Mouse (Mus musculus) embryonic facial prominence, embryonic 10.5 days (tissue): ENCODE results near the gene D630036H23Rik. TPM values are rescaled to one million over a fixed set of nuclear protein-coding genes. Genes with fewer than 3 reads are reported as not detected.

Source experiments
- DNase-seq: peaks from one replicate; pipeline ENCODE4 v3.0.0-alpha.2; 2017; ENCODE audit warnings: low spot score
- H3K27ac ChIP-seq: fragments of 300-500 bp; sonication (generic); replicated peaks from 2 replicates; pipeline ENCODE4 v1.5.1; 2016; ENCODE audit warnings: mild to moderate bottlenecking
- H3K27me3 ChIP-seq: fragments of 300-500 bp; sonication (generic); replicated peaks from 2 replicates; pipeline ENCODE4 v1.6.1; 2016; ENCODE audit warnings: low read depth, mild to moderate bottlenecking; ENCODE audit not compliant: poor library complexity, severe bottlenecking
- H3K36me3 ChIP-seq: fragments of 300-500 bp; sonication (generic); replicated peaks from 2 replicates; pipeline ENCODE4 v1.6.1; 2016; ENCODE audit warnings: mild to moderate bottlenecking, moderate library complexity
- H3K4me1 ChIP-seq: fragments of 300-500 bp; sonication (generic); 2 replicates; pipeline ENCODE4 v1.6.1; 2016
- H3K4me3 ChIP-seq: fragments of 300-500 bp; sonication (generic); 2 replicates; pipeline ENCODE4 v1.5.1; 2016; ENCODE audit warnings: mild to moderate bottlenecking, moderate library complexity
- H3K9me3 ChIP-seq: fragments of 300-500 bp; sonication (generic); 2 replicates; pipeline ENCODE4 v1.6.1; 2016; ENCODE audit warnings: mild to moderate bottlenecking
- WGBS: fragments of 180-500 bp; shearing (Covaris S2); methylation state at CpG from one replicate; pipeline ENCODE4 v1.1.7; 2016; 5-methylcytosine and 5-hydroxymethylcytosine counted together
- polyA plus RNA-seq: library from polyadenylated mRNA; unstranded; fragments of >200 nt; fragmentation: Nextera tagmentation; extraction: Ambion mirVana; gene quantifications from 2 replicates; pipeline ENCODE4 v1.2.1, GENCODE M21; 2016

D630036H23Rik gene
- polyA plus RNA-seq, 1 experiment from 2014 or later, result 0.64 TPM

GRCm38 (mm10) chr12:36360693-36361092 is 21.3 kb downstream of the D630036H23Rik start:
- Histone ChIP-seq H3K9me3 (no peaks in the 10 kb centered on the region), H3K27me3 (no peaks in the 10 kb centered on the region), H3K4me3 (no peak overlapping the region), H3K4me1 (no peaks in the 10 kb centered on the region), H3K27ac (no peak overlapping the region), H3K36me3 (no peaks in the 10 kb centered on the region)
- 91% methylated on average over 5 of the region's 5 CpGs for WGBS
- DNase-seq, result no peak

DNA sequence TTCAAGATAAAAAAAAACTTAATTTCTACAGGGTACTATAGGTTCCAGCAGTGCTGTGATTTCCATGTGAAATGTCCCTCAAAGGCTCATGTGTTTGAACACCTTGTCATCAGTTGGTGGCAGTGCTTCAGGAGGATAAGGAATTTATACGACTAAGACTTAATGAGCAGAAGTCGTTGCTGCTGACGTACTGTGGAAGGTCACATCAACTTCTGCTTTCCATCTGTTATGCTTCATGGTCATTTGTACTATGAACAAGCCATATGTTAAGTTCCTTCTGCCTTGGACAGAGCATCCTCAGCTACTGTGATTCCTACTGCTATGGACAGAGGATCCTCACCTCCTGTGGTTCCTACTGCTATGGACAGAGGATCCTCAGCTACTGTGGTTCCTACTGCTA is 21.9 kb downstream of the D630036H23Rik start:
- H3K36me3 ChIP-seq, result no peaks in the 10 kb centered on the region
- H3K9me3 ChIP-seq, result no peaks in the 10 kb centered on the region
- no peak overlapping the region for H3K27ac ChIP-seq
- DNase-seq, result no peak
- no peaks in the 10 kb centered on the region for H3K4me1 ChIP-seq
- H3K27me3 ChIP-seq, result no peaks in the 10 kb centered on the region
- 92% methylated on average over 3 of the region's 3 CpGs for WGBS
- no peak overlapping the region for H3K4me3 ChIP-seq

DNA sequence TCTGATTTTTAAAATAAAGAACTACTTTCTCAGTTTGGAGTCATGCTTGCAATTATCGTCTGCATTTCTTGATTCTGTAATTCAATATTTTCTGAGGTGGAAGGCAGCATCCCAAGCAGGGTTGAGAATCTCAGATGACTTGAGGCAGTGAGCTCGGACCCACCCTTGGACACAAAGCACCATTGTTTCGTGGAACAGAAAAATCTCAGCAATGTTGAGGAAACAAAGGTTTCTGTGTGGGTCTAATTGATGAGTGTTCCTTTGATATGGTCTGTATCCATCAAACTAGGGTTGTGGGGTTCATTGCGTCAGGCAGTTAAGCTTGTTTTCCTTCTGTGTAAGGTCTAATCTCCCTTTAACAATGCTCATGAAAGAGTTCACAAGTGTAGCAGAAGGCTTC is 37.9 kb downstream of the D630036H23Rik start:
- Histone ChIP-seq H3K27me3 (no peaks in the 10 kb centered on the region), H3K36me3 (no peaks in the 10 kb centered on the region), H3K27ac (no peak overlapping the region), H3K4me1 (no peaks in the 10 kb centered on the region), H3K9me3 (no peaks in the 10 kb centered on the region), H3K4me3 (no peak overlapping the region)
- DNase-seq, result no peak
- WGBS, result 43% methylated on average over 4 of the region's 4 CpGs

DNA sequence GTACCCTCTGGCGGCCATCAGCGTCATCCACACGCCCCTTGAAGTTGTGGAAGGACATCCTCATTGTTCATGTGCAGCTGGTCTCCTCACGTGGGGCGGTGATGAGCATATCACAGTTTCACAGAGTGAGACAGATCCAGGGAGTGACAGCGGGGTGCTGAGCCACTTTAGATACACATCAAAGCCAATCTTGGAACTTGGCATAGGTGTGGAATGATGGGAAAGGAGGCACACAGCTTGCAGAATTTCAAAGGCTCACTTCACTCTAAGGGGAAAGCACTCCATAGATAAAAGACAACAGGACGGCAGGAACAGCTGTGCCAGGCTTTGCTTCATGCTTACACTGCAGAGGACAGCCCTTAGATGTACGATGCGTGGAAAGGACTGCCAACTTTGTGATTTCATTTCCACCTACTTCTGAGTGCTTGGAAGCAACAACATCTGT is 48.1 kb downstream of the D630036H23Rik start:
- Histone ChIP-seq H3K27me3 (no peaks in the 10 kb centered on the region), H3K4me1 (no peaks in the 10 kb centered on the region), H3K4me3 (no peak overlapping the region), H3K36me3 (no peaks in the 10 kb centered on the region), H3K27ac (no peak overlapping the region), H3K9me3 (no peaks in the 10 kb centered on the region)
- DNase-seq, result no peak
- 85% methylated on average over 9 of the region's 9 CpGs for WGBS

DNA sequence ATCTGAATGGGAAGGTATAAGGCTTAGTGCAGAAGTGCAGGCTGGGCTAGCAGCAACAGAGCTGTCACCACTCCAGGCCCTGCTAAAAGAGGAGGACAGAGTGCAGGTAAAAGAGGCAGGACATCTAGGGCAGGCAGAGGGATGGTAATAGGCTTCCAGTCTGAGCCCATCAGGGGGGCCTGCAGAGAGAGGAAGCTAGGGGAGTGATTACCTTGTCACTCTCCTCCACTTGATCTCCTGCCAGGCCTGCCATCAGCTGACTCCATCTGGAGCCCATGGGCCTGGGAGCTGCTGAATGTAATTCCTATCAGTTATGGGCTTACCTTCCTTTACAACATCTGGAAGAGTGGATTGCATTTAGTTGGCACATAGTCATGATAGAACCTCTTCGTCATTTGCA is 49.3 kb downstream of the D630036H23Rik start:
- H3K4me1 ChIP-seq, result no peaks in the 10 kb centered on the region
- WGBS, result 94% methylated on average over 1 of the region's 1 CpGs
- no peak overlapping the region for H3K4me3 ChIP-seq
- no peaks in the 10 kb centered on the region for H3K27me3 ChIP-seq
- H3K9me3 ChIP-seq, result no peaks in the 10 kb centered on the region
- H3K27ac ChIP-seq, result no peak overlapping the region
- no peak for DNase-seq
- no peaks in the 10 kb centered on the region for H3K36me3 ChIP-seq

Other genes with a start within 250 kb of the D630036H23Rik start
- gene Ankmy2, start 225.1 kb downstream of the D630036H23Rik start, polyA plus RNA-seq, result 22.6 and 25.7 TPM in 2 replicates
- gene Bzw2, start 224.1 kb downstream of the D630036H23Rik start, polyA plus RNA-seq, result 301 and 303 TPM in 2 replicates
- not detected in 2 replicates for gene Lrrc72, start 128.8 kb downstream of the D630036H23Rik start, polyA plus RNA-seq
- 21.9 and 23.7 TPM in 2 replicates for gene Sostdc1, start 68.0 kb downstream of the D630036H23Rik start, polyA plus RNA-seq
- gene Ispd, start 731 bp downstream of the D630036H23Rik start, polyA plus RNA-seq, result 7.3 and 9.1 TPM in 2 replicates